Mouse (Mus musculus) cerebellum, adult 2 months (tissue): ENCODE measurements around the gene Ctdnep1.

Experiments used
- CTCF ChIP-seq: fragments of 200-500 bp; IDR thresholded peaks from 2 replicates; pipeline ENCODE4 v1.5.1; 2011; ENCODE audit warnings: low read depth, mild to moderate bottlenecking, control low read depth, low read length, moderate library complexity, borderline replicate concordance; ENCODE audit not compliant: insufficient read depth
- POLR2A ChIP-seq: fragments of 200-500 bp; IDR thresholded peaks from 2 replicates; pipeline ENCODE4 v1.6.1; 2011; ENCODE audit warnings: low read length, control low read depth, borderline replicate concordance; ENCODE audit not compliant: insufficient read depth

- no peak for TF ChIP-seq CTCF
- TF ChIP-seq POLR2A: no peak
These were observed 6.0 kb upstream of the Ctdnep1 start for GRCm38 (mm10) chr11:69974907-69975306.
